Mouse (Mus musculus) testis, postnatal 14 days (tissue): ENCODE measurements around the gene 1700030K09Rik.
A peak's percentile ranks its signal among the peaks of the same experiment; 100 is the strongest.

Experiments
- DNase-seq: peaks from one replicate; pipeline ENCODE4 v3.0.0; 2021; ENCODE audit warnings: low spot score

The 1700030K09Rik gene

DNA sequence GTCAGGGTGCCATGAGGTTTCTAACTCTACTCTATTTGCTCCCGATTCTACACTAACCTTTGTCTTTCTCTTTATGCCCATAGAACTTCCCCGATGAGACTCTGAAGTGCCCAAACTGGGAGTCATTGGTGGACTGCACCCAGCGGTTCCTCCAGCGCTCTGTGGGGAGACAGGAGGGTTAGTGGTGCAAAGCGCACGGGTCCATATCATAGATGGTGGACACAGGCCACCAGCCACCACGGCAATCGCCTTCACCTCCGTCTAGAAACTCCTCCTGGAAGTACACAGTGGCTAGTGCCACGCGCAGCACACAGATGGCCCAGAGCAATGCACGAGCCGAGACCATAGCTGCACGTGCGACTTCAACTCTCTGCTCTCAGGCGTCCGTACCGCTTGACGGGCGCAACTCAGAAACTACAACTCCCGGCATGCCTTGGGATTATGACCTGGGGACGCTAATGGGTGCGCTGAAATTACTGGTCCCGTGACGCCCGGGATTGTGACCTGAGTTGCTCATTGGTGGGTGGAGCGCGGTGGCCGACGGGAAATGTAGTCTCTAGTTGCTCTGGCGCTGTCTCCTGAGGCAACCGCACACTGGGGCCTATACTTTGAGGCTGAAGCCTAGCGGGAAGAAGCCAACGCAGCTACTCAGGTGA, at the start of gene 1700030K09Rik, which contains the start of gene Calr3:
TSS of gene 1700030K09Rik (plus strand) at position 543 of the 656 bp plus-strand sequence.
TSS of gene Calr3 (minus strand) at position 533 of the 656 bp plus-strand sequence.
- peak; percentile 98 for DNase-seq

DNA sequence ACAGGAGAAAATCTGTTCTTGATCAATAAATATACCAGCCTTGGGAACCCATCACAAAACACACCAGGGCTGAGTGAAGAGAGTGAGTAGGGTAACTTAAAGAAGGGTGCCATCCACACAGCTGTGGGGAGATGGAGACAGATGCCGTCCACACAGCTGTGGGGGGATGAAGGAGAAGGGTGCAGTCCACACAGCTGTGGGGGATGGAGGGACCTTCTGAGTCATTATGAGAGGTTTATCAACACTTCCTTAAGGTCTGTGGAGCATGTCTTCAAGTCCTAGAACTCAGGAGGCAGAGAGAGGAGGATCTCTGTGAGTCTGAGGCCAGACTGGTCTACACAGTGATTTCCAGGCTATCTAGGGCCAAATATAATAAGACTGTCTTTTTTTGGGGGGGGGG, 42.3 kb upstream of the 1700030K09Rik start:
- DNase-seq = no peak

DNA sequence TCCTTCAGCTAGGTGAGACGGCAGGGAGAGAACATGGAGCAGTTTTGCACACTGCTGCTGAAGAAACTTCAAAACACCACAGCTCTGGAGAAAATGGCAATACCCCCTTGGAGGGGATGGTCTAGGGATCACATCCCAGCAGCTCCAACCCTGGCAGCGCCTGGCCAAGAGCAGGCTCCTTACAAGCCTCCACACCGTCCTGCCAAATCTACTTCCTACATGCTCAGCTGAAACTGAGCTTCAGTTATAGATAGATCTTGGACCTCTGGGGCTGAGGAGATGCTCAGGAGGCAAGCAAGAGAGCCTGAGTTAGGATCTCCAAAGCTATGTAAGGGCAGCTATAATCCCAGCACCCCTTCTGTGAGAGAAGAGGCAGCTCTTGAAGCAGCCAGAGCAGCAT, 40.7 kb upstream of the 1700030K09Rik start:
- DNase-seq = no peak

DNA sequence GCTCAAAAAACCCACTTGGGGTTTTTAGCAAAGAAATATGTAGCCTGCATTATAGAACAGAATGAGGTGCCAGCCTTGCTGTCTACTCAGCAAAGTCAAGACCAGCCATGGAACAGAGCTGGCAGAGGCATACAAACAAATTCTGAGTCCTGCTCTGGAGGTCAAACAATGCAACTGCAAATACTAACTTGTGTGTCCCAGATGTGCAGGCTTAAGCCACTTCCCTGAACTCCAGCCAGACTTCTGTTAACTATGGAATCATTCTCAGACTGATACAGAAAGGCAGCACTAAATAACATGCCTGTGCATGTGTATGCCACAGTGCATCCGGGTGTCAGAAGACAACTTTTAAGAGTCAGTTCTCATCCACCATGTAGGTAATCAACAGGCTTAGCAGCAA, 35.8 kb upstream of the 1700030K09Rik start:
- no peak for DNase-seq

DNA sequence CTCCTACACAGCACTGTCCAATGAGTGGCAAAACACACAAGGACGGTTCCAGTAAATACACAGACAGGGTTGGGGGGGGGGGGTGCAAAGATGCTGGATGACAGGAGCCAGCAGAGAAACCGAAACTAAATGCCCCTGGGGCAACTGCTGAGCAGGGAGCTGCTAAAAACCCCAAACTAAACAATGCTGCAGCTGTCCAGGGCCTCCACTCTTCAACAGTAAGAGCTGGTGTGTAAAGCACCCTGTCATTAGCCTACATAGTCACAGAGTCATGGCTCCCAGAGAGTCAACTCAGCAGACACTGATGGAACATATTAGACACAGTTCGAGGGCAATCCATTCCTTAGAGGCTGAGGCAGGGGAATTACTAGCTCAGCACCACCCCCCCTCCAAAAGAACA, 34.2 kb upstream of the 1700030K09Rik start:
- DNase-seq = no peak

DNA sequence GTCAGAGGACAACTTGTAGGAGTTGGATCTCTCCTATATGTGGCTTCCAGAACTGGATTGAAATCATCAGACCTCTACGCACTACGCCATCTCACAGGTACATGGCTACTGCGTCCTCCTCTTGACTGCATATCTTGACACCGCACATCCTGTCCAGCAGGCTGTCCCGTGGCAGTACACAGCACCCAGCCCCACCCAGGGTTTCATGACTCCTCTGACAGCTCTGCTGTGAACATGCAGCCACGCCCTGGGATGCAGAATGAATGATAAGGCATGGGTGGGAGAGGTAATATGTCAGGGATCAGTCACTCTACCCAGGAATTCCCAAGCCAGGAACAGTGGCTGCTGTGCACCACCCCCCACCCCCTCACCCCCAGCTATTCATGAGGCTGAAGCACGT, 29.8 kb upstream of the 1700030K09Rik start:
- no peak for DNase-seq

DNA sequence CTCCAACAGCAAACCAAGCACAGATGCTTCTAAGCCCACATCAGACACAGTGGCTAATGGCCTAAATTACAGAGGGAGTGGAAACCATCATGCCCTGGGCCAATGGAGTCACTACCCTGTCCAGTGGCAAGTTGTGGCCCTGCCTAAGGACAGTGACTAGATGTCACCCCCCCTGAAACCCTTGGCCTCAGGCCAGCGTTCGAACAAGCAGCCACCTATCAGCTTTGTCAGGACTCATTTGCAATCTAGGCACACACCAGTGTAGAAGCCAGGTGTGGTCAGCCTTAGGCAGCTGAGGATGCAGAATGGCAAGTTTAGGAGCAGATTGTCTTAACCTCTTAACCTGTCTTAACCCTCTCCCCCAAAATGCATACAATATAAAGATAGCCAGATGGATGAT, 28.4 kb upstream of the 1700030K09Rik start:
- DNase-seq = no peak

DNA sequence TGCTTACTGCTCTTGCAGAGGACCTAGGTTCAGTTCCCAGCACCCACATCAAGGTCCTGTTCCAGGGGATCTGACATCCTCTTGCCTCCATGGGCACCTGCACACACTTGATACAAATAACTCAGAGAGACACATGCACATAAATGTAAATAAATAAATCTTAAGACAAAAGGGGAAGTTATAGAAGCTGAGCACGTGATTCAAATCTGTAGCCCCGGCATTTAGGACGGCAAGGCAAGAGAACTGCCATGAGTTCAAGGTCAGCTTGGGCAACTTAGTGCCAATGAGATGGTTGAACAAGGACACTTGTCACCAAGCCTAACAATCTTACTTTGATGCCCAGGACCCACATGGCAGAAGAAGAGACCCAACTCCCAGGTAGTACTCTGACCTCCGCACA, 25.6 kb upstream of the 1700030K09Rik start:
- DNase-seq = no peak

DNA sequence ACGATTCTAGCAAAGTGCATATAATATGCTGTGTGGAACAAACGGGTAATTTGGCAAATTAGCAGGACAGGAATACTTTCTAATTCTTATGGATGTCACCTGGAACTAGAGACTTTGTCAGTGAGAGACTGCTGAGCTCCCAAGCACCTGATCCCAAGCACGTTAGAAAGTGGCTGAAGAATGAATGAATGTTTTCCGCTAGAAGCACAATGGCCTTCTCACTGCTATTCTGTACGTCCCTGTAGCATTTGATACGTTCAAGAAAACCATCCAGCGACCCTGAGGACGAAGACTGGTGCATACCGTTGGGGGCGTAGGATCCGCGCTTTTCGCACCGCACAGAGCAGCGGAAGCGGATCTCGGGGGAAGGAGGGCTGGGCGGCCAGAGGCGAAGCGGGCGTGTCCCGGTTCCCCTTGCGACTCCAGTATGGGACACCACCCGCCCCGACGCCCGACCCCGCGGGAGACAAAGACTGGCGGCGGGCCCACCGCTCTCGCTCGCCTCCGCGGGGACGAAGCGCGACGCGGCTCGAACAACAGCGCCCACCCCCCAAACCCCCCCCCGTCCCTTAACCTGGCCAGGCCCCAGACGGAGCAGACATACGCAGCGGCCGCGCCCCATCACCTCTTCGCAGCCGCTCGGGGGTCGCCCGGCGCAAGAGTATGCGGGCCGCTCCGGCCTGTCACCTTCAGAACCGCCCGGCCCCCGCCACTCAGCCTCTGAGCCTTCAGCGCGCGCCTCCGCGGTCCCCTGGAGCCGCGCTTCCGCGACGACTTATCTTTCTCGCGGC, 22.9 kb upstream of the 1700030K09Rik start:
- DNase-seq = peak; percentile 63

DNA sequence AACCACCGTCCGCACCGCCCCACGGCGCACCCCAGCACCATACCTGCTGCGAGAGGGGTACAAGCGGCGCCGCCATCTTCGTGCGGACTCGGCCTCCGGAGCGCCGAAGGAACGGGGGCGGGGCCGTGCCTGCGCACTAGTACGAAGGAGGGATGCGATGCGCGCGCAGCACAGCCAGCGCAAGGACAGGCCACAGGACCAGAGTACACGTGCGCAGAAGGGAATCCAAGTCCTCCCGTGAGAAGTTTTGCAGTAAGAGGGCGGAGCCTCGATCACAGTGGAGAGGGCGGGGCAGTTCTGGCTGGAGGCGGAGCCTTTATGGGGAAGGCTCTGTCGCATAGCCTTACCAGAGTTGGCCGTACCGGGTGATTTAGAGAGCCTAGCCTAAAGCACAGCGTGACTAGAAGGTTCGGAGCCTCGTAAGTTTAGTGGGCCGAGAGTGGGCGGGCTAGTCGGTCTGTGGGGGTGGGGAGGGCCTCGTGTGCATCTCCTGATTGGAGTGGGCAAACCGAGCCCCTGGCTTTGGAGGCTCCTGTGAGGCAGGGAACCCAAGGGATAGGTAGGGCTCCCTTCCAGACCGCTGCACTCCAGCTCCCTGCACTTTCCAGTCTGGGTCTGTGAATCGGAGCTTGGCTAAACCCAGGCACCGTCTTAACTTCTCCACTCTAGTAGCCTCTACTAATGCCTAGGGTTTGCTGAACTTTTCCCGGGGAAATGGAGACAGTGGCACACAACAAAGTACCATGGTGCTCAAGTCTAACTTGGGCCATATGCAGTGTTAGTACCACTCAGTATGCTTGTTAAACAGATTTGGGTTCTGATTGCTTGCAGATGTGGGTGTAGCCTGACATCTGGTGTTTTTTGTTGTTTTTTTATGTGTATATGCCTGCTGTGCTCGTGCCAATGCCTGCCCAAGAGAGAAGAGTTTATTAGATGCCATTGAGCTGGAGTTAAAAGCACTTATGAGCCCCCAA, 22.0 kb upstream of the 1700030K09Rik start, which contains the start of gene Eps15l1:
TSS of gene Eps15l1 (minus strand) at position 99 of the 974 bp plus-strand sequence.
- DNase-seq = peak; percentile 99

DNA sequence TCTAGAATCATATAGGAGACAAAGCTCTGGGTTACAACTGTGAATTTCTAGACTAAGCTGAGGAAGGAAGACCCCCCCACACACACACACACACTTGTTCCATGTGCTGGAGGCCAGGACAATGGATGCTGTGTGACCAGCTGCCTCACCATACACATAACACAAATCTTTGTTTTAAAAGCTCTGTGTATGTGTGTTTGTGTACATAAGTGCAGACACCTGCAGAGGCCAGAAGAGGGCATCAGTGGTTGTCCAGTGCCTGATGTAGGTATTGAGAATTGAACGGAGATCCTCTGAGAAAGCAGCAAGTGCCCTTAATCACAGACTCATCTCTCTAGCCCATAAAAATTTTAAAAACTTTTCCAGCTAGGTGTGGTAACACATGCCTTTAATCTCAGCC, 20.8 kb upstream of the 1700030K09Rik start:
- no peak for DNase-seq

DNA sequence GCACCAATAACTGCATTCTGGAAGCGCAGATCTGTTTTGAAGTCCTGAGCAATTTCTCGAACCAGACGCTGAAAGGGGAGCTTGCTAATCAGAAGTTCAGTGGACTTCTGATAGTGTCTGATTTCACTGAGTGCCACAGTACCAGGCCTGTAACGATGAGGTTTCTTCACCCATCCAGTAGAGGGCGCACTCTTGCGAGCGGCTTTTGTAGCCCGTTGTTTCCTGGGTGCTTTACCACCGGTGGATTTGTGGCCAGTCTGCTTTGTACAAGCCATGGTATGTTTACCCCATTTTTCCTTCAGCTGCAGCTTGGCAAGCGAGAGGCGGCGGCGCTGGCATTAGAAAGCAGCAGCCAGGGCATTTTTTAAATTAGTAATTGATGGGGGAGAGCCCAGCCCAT, 14.0 kb upstream of the 1700030K09Rik start:
- DNase-seq = no peak

DNA sequence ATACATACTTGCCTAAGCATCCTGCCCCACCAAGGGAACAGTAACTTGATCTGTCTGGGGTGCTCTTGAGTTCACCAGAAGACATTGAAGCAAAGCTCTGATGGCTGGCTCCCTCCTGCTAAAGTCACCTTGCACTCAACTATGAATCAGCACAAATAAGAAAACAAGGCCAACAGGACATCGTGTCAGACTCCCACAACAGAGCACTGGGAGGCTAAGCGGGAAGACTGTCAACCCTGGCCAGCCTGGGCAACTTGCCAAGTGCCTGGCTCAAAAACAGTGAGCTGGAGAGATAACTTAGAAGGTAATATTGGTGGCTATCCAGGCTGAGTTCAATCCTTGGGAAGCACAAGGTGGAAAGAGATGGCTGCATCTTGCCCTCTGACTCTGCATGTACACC, 8.7 kb upstream of the 1700030K09Rik start:
- peak; percentile 62 for DNase-seq

DNA sequence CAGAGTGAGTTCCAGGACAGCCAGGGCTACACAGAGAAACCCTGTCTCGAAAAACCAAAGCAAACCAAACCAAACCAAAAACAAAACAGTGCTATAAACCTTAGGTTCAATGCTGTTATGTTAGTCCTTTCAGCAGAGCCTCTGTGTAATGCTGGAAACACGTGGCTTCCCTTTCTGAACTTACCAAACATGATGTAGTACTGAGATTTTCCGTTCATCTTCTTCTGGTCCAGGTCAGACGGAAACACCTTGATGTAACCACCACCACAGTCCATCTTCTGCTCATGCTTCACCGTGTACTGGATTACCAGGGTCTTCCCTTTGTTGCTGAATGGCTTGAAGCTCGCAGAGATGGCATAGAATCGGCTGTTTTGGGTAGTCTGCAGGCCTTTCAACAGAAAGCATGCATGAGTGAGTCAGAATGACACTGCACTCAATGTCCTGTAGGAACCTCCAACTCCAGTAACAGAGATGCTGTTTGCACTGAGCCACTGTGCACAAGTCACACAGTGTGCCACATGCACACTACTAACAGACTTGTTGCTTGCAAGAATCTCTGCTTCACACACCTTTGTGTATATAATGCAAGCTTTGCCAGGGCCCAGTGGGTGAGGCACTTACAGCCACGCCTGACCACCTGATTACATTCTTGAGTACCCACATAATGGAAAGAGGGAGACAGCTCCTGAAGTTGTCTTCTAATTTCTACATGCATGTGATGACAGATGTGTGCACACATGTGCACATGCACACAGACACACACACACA, 5.2 kb upstream of the 1700030K09Rik start:
- no peak for DNase-seq

DNA sequence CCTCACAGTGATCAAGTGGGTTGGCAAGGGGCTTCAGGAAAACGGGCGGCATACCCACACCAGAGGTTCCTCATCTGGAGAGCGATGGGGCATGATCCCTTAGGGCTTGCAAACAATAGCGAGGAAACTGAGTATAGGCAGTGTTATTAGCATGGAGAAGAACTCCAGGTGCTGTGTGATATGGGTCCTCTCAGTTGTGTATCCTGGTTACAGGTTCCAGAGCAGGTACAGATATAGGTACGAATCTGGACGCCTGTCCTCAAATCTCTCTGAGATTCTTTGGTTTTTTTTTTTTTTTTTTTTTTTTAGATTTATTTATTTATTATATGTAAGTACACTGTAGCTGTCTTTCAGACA, 292 bp downstream of the 1700030K09Rik start:
- DNase-seq = no peak

DNA sequence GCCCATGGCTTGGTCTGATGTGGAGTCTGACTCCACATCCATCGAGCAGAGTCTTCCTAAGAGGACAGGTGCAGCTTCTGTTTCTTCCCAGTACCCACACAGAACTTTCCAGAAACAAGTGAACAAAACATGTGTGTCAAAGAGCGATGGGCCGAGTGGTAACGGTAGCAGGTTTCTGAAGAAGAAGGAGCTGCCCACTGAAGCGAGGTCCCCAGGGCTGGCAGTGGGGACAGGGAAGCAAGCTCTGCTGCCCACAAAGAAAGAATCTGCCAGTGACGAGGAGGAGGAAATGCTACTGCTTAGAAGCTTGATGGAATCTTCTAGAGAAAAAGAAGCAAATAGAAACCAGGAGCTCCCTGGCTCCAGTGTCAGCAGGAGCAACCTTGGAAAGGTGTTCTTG, 1.4 kb downstream of the 1700030K09Rik start:
- no peak for DNase-seq

DNA sequence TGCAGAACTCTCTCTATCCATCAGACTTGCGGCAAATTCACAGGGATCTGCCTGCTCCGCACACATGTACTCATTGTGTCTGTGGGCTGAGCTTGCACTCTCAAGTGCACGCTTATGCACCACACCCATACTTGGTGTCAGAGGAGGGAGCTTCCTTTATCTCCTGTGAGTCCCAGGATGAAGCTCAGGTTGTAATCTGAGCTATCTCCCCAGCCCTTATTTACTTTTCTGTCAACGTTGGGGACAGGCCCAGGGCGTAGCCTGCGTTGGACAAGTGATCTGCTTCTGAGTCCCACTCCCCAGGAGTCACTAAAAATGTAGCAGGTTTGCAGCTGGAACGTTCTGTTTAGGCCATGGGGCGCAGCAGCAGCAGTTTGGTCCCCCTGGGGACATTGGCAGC, 7.8 kb downstream of the 1700030K09Rik start:
- DNase-seq = no peak

DNA sequence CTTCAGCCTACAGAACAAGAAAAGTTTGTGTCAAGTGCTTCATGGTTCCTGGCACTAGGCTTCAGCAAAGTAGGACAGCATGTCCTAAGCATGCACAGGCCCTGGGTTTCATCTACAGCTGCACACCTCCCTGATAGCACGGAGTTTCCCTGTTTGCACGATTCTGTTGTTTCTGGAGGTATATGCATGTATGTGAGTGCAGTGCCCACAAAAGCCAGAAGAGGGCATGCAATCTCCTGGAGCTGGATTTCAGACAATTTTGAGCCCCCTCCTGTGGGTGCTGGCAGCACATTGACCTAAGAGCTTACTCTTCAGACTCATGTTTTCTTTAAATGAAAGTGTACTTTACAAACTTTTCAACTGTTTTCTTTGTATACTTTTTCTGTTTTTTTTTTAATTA, 10.2 kb downstream of the 1700030K09Rik start:
- no peak for DNase-seq

DNA sequence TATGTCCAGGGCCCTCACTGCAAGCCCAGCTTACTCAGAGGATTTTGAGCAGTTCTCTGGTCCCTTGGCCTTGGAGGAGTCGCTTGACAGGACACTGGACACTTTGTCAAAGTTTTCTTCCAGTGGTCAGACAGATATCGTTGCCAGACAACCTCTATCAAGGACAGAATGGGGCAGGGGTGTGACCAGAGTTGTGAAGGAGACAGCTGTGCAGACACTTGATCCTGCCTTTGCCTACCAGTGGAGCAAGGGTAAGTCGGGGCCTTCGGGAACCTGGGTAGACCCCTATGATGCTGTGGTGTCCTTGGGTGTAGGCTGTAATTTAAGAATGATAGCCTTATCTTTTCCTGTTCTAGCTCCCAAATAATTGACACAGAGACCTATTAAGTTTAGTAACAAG, 11.6 kb downstream of the 1700030K09Rik start:
- peak; percentile 55 for DNase-seq

DNA sequence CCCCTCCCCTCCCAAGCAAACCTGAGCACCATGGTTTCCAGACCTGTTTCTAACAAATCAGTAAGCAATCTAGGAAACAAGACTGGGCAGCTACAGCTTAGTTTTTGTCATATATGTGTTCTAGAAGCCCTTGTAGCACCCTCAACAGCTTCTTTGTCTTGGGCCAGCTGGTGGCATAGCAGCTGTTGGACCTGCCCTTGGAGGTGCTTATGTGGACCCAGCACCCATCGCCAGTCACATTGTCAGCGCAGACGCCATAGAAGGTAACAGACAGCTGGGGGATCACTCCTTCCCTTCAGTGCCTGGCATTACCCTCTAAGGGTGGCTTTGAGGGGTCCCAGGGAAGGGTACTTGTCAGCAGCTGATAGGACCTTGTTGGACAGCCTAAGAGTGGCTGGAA, 14.1 kb downstream of the 1700030K09Rik start:
- no peak for DNase-seq

DNA sequence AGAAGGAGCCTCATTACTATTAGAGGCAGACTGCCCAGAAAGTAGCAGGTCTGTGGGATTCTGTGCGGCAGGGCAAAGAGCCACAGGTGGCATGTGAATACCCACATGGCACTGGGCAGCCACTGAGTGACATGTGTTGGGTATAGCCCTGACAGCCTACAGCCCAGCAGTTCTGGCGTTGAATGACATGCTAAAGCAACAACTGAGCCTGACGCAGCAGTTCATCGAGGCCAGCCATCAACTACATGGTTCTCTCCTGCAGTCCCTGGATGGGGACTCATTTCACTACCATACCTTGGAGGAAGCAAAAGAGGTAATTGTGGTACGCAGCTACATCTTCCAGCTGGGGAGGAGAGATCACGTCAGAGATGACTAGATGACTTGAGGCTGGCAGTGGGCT, 14.8 kb downstream of the 1700030K09Rik start:
- no peak for DNase-seq
